Mouse (Mus musculus) forebrain, embryonic 13.5 days (tissue): ENCODE data around the gene Notch4. TPM values are rescaled to one million over a fixed set of nuclear protein-coding genes. Genes with fewer than 3 reads are reported as not detected.
A peak's percentile ranks its signal among the peaks of the same experiment; 100 is the strongest.

Source experiments
- ATAC-seq: fragments of 200-750 bp; cut with Nextera tagmentation; 2 replicates; pipeline ENCODE4 v1.8.0; 2017
- H3K27ac ChIP-seq: fragments of 300-500 bp; sonication (generic); 2 replicates; pipeline ENCODE4 v1.5.1; 2015; ENCODE audit warnings: inconsistent platforms, mild to moderate bottlenecking, moderate library complexity
- H3K27me3 ChIP-seq: fragments of 300-500 bp; sonication (generic); 2 replicates; pipeline ENCODE4 v1.6.1; 2015; ENCODE audit warnings: mild to moderate bottlenecking, inconsistent platforms
- H3K36me3 ChIP-seq: fragments of 300-500 bp; sonication (generic); 2 replicates; pipeline ENCODE4 v1.6.1; 2015; ENCODE audit warnings: mild to moderate bottlenecking, inconsistent platforms; ENCODE audit not compliant: poor library complexity, severe bottlenecking
- H3K4me1 ChIP-seq: fragments of 300-500 bp; sonication (generic); 2 replicates; pipeline ENCODE4 v1.6.1; 2015; ENCODE audit warnings: inconsistent platforms
- H3K4me2 ChIP-seq: fragments of 300-500 bp; sonication (generic); 2 replicates; pipeline ENCODE4 v1.6.1; 2015; ENCODE audit warnings: inconsistent platforms, mild to moderate bottlenecking, moderate library complexity
- H3K4me3 ChIP-seq: fragments of 300-500 bp; sonication (generic); 2 replicates; pipeline ENCODE4 v1.5.1; 2015; ENCODE audit warnings: mild to moderate bottlenecking, inconsistent platforms
- H3K9ac ChIP-seq: fragments of 300-500 bp; sonication (generic); 2 replicates; pipeline ENCODE4 v1.6.1; 2015; ENCODE audit warnings: mild to moderate bottlenecking, inconsistent platforms
- H3K9me3 ChIP-seq: fragments of 300-500 bp; sonication (generic); replicated peaks from 2 replicates; pipeline ENCODE4 v1.6.1; 2016; ENCODE audit warnings: inconsistent platforms
- WGBS: fragments of 180-500 bp; shearing (Covaris S2); methylation state at CpG from one replicate; pipeline ENCODE4 v1.1.7; 2015; 5-methylcytosine and 5-hydroxymethylcytosine counted together
- polyA plus RNA-seq: library from polyadenylated mRNA; unstranded; fragments of >200 nt; fragmentation: Nextera tagmentation; extraction: Ambion mirVana; gene quantifications from 2 replicates; pipeline ENCODE4 v1.2.1, GENCODE M21; 2015

Notch4 gene
- polyA plus RNA-seq, 1 experiment from 2014 or later = 4.6 TPM

DNA sequence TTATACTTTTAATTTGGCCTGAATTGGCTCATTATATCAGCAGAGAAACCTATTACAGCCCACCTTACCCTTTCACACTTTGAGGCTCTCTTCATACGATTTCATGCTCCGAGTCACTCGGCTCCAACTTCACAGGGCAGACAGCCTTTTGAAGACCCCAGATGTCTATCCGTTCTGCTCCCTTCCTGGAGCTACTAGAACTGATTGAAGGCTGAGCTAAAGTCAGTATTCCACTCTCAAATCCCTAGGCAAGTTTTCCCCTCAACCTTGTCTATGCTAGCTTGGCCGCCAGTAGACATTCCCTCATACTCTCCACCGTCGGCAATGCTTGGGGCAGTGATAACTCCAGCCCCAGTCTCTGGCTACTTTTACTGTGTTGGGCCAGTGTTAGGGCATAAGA is 25.1 kb downstream of the Notch4 start:
- peaks cover 68% of the 10 kb centered on the region for H3K4me1 ChIP-seq
- H3K4me2 ChIP-seq = 0 out of 2 replicates have a peak overlapping the region, but pooled peaks have one; percentile 8
- WGBS = 53% methylated on average over 7 of the region's 7 CpGs
- no peak overlapping the region for H3K9ac ChIP-seq
- H3K9me3 ChIP-seq = no peaks in the 10 kb centered on the region
- H3K4me3 ChIP-seq = no peak overlapping the region
- no peak overlapping the region; the same call in 1 of the 2 replicates for H3K27ac ChIP-seq
- peaks cover 3% of the 10 kb centered on the region for H3K36me3 ChIP-seq
- no peak for ATAC-seq
- H3K27me3 ChIP-seq = no peaks in the 10 kb centered on the region

DNA sequence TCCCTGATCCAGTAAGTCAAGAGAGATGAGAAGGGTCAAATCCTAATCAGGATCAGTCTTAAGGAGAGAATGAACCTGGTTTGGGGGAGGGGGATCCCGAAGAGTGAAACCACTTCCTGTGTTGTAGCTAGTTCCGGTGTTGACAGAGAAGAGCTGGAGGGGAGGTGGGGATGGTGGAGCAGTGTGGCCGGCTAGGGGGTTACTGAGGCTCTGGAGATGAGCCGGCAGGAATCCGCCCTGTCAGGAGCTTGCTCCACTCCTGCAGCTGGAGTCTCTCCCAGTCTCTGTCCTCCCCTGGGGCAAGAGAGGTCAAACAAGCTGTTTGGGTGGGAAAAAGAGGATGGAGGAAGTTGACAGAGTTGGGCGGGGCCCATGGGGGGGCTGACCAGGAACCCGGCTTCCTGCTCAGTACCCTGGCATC is 25.6 kb downstream of the Notch4 start, which contains the start of gene Gpsm3:
Gene Gpsm3 (plus strand): TSS at position 126 of the 421 bp plus-strand sequence.
- Histone ChIP-seq H3K4me1 (peaks cover 73% of the 10 kb centered on the region), H3K27me3 (no peaks in the 10 kb centered on the region), H3K27ac (peak within 1 kb of the TSS; percentile 99), H3K9me3 (no peaks in the 10 kb centered on the region), H3K9ac (no peak within 1 kb of the TSS; the same call in 1 of the 2 replicates), H3K4me3 (no peak within 1 kb of the TSS), H3K36me3 (peaks cover 8% of the 10 kb centered on the region), H3K4me2 (peak within 1 kb of the TSS; percentile 97)
- WGBS = 48% methylated on average over 7 of the region's 7 CpGs
- ATAC-seq = no peak

- no peak overlapping the region; the same call in 1 of the 2 replicates for H3K9ac ChIP-seq
- peak overlapping the region; percentile 85; the same call in 1 of the 2 replicates for H3K4me3 ChIP-seq
- whole genome bisulfite sequencing = 71% methylated on average over 15 of the region's 15 CpGs
- peak overlapping the region; percentile 97 for H3K4me2 ChIP-seq
- H3K27me3 ChIP-seq = no peaks in the 10 kb centered on the region
- peaks cover 78% of the 10 kb centered on the region for H3K4me1 ChIP-seq
- peak overlapping the region; percentile 99 for H3K27ac ChIP-seq
- ATAC-seq = no peak
- no peaks in the 10 kb centered on the region for H3K9me3 ChIP-seq
- peaks cover 14% of the 10 kb centered on the region for H3K36me3 ChIP-seq
Observed at GRCm38 (mm10) chr17:34590154-34590987, 26.3 kb downstream of the Notch4 start.

DNA sequence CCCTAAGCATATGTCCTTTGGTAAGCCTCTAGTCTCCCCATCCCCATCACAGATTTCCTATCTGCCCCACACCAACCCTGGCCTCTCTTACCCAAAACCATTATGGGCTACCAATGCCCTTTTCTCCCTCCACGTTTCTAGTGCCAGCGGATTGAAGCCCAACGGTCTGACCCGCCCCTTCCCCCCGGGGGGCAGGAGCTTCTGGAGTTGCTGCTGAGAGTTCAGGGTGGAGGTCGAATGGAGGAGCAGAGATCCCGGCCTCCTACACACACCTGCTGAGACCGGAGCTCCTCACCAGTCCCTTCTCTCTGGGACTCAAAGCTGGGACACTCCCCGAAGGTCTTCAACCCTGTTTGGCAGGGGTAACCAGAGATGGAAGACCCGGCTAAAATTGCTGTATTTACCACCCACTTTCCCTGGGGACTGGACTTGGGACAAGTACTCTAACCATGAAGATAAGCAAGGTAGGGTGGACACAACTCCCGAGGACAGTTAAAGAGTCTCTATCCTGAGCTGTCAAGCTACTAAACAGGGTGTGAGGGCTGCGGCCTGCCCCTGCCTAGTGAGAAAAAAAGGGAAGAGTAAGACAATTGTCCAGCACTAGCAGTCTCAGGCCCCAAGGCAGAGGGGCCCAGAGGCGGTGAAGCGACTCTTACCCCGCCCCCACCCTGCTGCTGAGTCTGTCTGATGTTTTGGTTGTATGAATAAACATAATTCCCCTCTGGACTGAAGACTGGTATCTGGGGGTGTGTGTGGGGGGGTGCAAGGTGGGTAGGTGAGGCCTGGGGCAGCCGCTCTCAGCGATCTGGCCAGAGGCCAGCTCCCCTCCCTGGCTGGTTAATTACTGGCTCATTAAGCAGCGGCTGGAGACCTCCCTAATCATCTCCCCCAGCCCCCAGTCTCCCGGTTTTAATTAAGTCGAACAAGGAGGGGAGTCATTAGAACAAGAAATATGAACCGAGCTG is 27.2 kb downstream of the Notch4 start, which contains the start of gene Pbx2:
Gene Pbx2 (plus strand): TSS at position 238 of the 965 bp plus-strand sequence.
- Histone ChIP-seq H3K4me1 (peaks cover 75% of the 10 kb centered on the region), H3K36me3 (peaks cover 24% of the 10 kb centered on the region), H3K4me2 (peak within 1 kb of the TSS; percentile 97), H3K9ac (peak within 1 kb of the TSS; percentile 99), H3K27me3 (no peaks in the 10 kb centered on the region), H3K9me3 (no peaks in the 10 kb centered on the region), H3K27ac (peak within 1 kb of the TSS; percentile 99), H3K4me3 (peak within 1 kb of the TSS; percentile 85)
- ATAC-seq = peak; percentile 6; the same call in 1 of the 2 replicates
- 3% methylated on average over 21 of the region's 21 CpGs for WGBS

GRCm38 (mm10) chr17:34591994-34592375 is 27.9 kb downstream of the Notch4 start:
- Histone ChIP-seq H3K4me1 (peaks cover 72% of the 10 kb centered on the region), H3K36me3 (peaks cover 24% of the 10 kb centered on the region), H3K27me3 (no peaks in the 10 kb centered on the region)

GRCm38 (mm10) chr17:34592581-34593549 is 28.8 kb downstream of the Notch4 start:
- H3K27ac ChIP-seq = peak overlapping the region; percentile 99
- 1% methylated on average over 29 of the region's 32 CpGs for WGBS
- ATAC-seq = peak; percentile 25; the same call in 1 of the 2 replicates
- peak overlapping the region; percentile 97 for H3K4me2 ChIP-seq
- no peaks in the 10 kb centered on the region for H3K9me3 ChIP-seq
- peak overlapping the region; percentile 99 for H3K9ac ChIP-seq
- no peaks in the 10 kb centered on the region for H3K27me3 ChIP-seq
- H3K4me3 ChIP-seq = peak overlapping the region; percentile 85
- peaks cover 24% of the 10 kb centered on the region for H3K36me3 ChIP-seq
- peaks cover 73% of the 10 kb centered on the region for H3K4me1 ChIP-seq

More at GRCm38 (mm10) chr17:34591994-34592375, 27.9 kb downstream of the Notch4 start:
- Histone ChIP-seq H3K9me3 (no peaks in the 10 kb centered on the region), H3K4me2 (peak overlapping the region; percentile 97), H3K9ac (peak overlapping the region; percentile 99), H3K4me3 (peak overlapping the region; percentile 85), H3K27ac (peak overlapping the region; percentile 99)
- peak; percentile 44 for ATAC-seq
- 0% methylated on average over 17 of the region's 35 CpGs for WGBS

DNA sequence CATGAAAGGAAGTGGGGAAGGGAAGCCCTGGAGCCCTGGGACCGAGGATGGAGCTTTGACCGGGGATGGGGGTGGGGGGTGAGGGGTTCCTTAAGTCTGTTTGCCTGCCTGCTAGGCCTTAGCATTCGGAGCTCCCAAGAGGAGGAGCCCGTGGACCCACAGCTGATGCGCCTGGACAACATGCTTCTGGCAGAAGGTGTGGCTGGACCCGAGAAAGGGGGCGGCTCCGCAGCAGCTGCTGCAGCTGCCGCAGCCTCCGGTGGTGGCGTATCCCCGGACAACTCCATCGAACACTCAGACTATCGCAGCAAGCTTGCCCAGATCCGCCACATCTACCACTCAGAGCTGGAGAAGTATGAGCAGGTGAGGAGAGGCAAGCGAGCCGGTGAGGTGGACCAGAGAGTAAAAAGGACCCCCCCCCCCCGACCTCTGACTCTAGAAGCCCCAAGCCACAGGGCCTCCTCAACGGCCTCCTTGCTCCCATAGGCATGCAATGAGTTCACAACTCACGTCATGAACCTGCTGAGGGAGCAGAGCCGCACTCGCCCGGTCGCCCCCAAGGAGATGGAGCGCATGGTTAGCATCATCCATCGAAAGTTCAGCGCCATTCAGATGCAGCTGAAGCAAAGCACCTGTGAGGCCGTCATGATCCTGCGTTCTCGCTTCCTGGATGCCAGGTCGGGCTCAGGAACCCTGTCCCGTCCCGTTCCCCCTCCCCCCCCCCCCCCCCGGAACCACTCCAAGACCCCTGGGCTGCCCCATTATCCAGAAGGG is 29.9 kb downstream of the Notch4 start:
- Histone ChIP-seq H3K9ac (peak overlapping the region; percentile 99), H3K27me3 (no peaks in the 10 kb centered on the region), H3K36me3 (peaks cover 24% of the 10 kb centered on the region), H3K27ac (peak overlapping the region; percentile 99), H3K4me2 (peak overlapping the region; percentile 97), H3K4me3 (peak overlapping the region; percentile 85), H3K4me1 (peaks cover 67% of the 10 kb centered on the region), H3K9me3 (no peaks in the 10 kb centered on the region)
- 46% methylated on average over 32 of the region's 34 CpGs for WGBS
- no peak for ATAC-seq

- Histone ChIP-seq H3K9me3 (no peaks in the 10 kb centered on the region), H3K4me3 (no peak overlapping the region), H3K4me2 (no peak overlapping the region), H3K27ac (no peak overlapping the region), H3K27me3 (no peaks in the 10 kb centered on the region), H3K36me3 (peaks cover 39% of the 10 kb centered on the region), H3K4me1 (peaks cover 47% of the 10 kb centered on the region), H3K9ac (0 out of 2 replicates have a peak overlapping the region, but pooled peaks have one; percentile 16)
- no peak for ATAC-seq
- WGBS = 83% methylated on average over 8 of the region's 8 CpGs
Observed at GRCm38 (mm10) chr17:34596098-34596497, 32.0 kb downstream of the Notch4 start.

GRCm38 (mm10) chr17:34597566-34598095 is 33.6 kb downstream of the Notch4 start, which contains the start of gene Ager:
Gene Ager (plus strand): TSS chr17:34597862.
- no peak within 1 kb of the TSS for H3K4me2 ChIP-seq
- WGBS = 25% methylated on average over 6 of the region's 6 CpGs
- no peaks in the 10 kb centered on the region for H3K9me3 ChIP-seq
- peaks cover 47% of the 10 kb centered on the region for H3K36me3 ChIP-seq
- H3K9ac ChIP-seq = peak within 1 kb of the TSS; percentile 46; the same call in 1 of the 2 replicates
- no peak for ATAC-seq
- H3K4me3 ChIP-seq = no peak within 1 kb of the TSS
- H3K4me1 ChIP-seq = peaks cover 50% of the 10 kb centered on the region
- H3K27ac ChIP-seq = peak within 1 kb of the TSS; percentile 19; the same call in 1 of the 2 replicates
- no peaks in the 10 kb centered on the region for H3K27me3 ChIP-seq

DNA sequence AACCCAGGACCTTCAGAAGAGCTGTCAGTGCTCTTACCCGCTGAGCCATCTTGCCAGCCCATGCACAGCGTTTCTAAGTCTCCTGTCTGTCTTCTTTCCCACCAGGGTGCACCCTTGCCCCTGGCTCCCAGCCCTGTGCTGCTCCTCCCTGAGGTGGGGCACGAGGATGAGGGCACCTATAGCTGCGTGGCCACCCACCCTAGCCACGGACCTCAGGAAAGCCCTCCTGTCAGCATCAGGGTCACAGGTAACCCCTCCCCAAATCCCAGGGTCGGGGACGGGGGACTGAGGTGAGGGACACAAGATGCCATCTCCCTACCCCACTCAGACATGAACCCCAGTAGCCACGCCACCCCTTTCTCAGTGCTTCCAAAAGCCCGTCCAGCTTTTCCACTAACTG is 35.8 kb downstream of the Notch4 start:
- Histone ChIP-seq H3K9me3 (no peaks in the 10 kb centered on the region), H3K4me1 (peaks cover 36% of the 10 kb centered on the region), H3K9ac (no peak overlapping the region), H3K27me3 (no peaks in the 10 kb centered on the region), H3K4me3 (no peak overlapping the region), H3K36me3 (peaks cover 37% of the 10 kb centered on the region), H3K27ac (no peak overlapping the region), H3K4me2 (no peak overlapping the region)
- 78% methylated on average over 9 of the region's 9 CpGs for WGBS
- ATAC-seq = no peak
